In genomic region chr13:55099726-55100478, GRCm38 (mm10) we compare ENCODE assay signal across 8 mouse cellular contexts. TPM values are rescaled to one million over a fixed set of nuclear protein-coding genes. Genes with fewer than 3 reads are reported as not detected.
DNase-seq lines count a peak whose midpoint lies in the region; ATAC-seq and TF ChIP-seq lines count a peak whose summit lies in the region.

Gene Uimc1 (minus strand): TSS chr13:55100300.

- H3K27me3 ChIP-seq in G1E (ENCODE audit: insufficient read depth, low read length) = no peaks in the 10 kb centered on the region
- no peaks in the 10 kb centered on the region for H3K27me3 ChIP-seq in forebrain, embryonic 12.5 days
- no peaks in the 10 kb centered on the region for H3K27me3 ChIP-seq in heart, postnatal 0 days (ENCODE audit: control insufficient read depth, insufficient read depth, low read length)
- H3K27me3 ChIP-seq in lung, embryonic 14.5 days (ENCODE audit: insufficient read depth, low read length) = no peaks in the 10 kb centered on the region

- TF ChIP-seq CTCF in G1E (IDR thresholded peaks at IDR 0.05; ENCODE audit: low read depth, low read length) = no peak
- peak; percentile 46 for TF ChIP-seq CTCF in heart, postnatal 0 days (IDR thresholded peaks at IDR 0.05; ENCODE audit: low read depth)
- peak; percentile 43 for TF ChIP-seq CTCF in lung, embryonic 14.5 days (IDR thresholded peaks at IDR 0.05; ENCODE audit: low read depth)

- peak within 1 kb of the TSS; percentile 91 for H3K9ac ChIP-seq in forebrain, embryonic 12.5 days
- H3K9ac ChIP-seq in heart, postnatal 0 days (replicated peaks; ENCODE audit: low read depth, low read length) = peak within 1 kb of the TSS; percentile 91
- H3K9ac ChIP-seq in lung, embryonic 14.5 days = peak within 1 kb of the TSS; percentile 87

- under 1% methylated on average over 72 of the region's 81 CpGs for WGBS in forebrain, embryonic 12.5 days
- under 1% methylated on average over 56 of the region's 81 CpGs for WGBS in heart, postnatal 0 days
- WGBS in lung, embryonic 14.5 days = under 1% methylated on average over 79 of the region's 81 CpGs

- no peaks in the 10 kb centered on the region; the same call in 1 of the 2 replicates for H3K9me3 ChIP-seq in G1E (replicated peaks)
- H3K9me3 ChIP-seq in forebrain, embryonic 12.5 days = no peaks in the 10 kb centered on the region
- no peaks in the 10 kb centered on the region for H3K9me3 ChIP-seq in heart, postnatal 0 days (replicated peaks; ENCODE audit: control insufficient read depth, low read length)
- no peaks in the 10 kb centered on the region for H3K9me3 ChIP-seq in lung, embryonic 14.5 days (ENCODE audit: low read depth, low read length)

- no peaks in the 10 kb centered on the region for H3K36me3 ChIP-seq in G1E (replicated peaks)
- H3K36me3 ChIP-seq in forebrain, embryonic 12.5 days (replicated peaks) = no peaks in the 10 kb centered on the region
- no peaks in the 10 kb centered on the region for H3K36me3 ChIP-seq in heart, postnatal 0 days (replicated peaks; ENCODE audit: control insufficient read depth, insufficient read depth, low read length)
- no peaks in the 10 kb centered on the region for H3K36me3 ChIP-seq in lung, embryonic 14.5 days (ENCODE audit: insufficient read depth)

- ATAC-seq in G1E (ENCODE audit: extremely low read depth, insufficient number of reproducible peaks, low FRiP score, poor library complexity, severe bottlenecking) = peak; percentile 57
- ATAC-seq in forebrain, embryonic 12.5 days (ENCODE audit: low FRiP score) = peak; percentile 95
- ATAC-seq in heart, postnatal 0 days (ENCODE audit: insufficient read depth, low read depth) = peak; percentile 85
- peak; percentile 91 for ATAC-seq in lung, embryonic 14.5 days (ENCODE audit: insufficient read depth)
- peak; percentile 73 for ATAC-seq in neutrophil, adult 5-6 weeks (ENCODE audit: extremely low read depth, insufficient number of reproducible peaks, low FRiP score, poor library complexity, severe bottlenecking)

- no peak for TF ChIP-seq EP300 in heart, postnatal 0 days (IDR thresholded peaks at IDR 0.05; ENCODE audit: low read depth)

- peak; percentile 85 for DNase-seq in G1E (ENCODE audit: low spot score)
- peak; percentile 71 for DNase-seq in c-Kit-positive CD71-positive TER-119-positive erythroid progenitor cells, embryonic 14.5 days (ENCODE audit: low spot score)
- DNase-seq in heart, postnatal 0 days (ENCODE audit: low spot score) = peak; percentile 89
- DNase-seq in kidney, postnatal 36 days = peak; percentile 83 to 89
- DNase-seq in lung, embryonic 14.5 days = peak; percentile 95
- peak; percentile 89 for DNase-seq in testis, postnatal 14 days (ENCODE audit: low spot score)

- peak within 1 kb of the TSS; percentile 84 for H3K4me3 ChIP-seq in G1E (ENCODE audit: low read depth, low read length)
- H3K4me3 ChIP-seq in forebrain, embryonic 12.5 days (replicated peaks) = peak within 1 kb of the TSS; percentile 88
- peak within 1 kb of the TSS; percentile 93 for H3K4me3 ChIP-seq in heart, postnatal 0 days (ENCODE audit: low read depth, low read length)
- H3K4me3 ChIP-seq in lung, embryonic 14.5 days (ENCODE audit: low read depth, low read length) = peak within 1 kb of the TSS; percentile 83

- peak within 1 kb of the TSS; percentile 90 for H3K27ac ChIP-seq in forebrain, embryonic 12.5 days
- peak within 1 kb of the TSS; percentile 95 for H3K27ac ChIP-seq in heart, postnatal 0 days (ENCODE audit: low read depth)
- peak within 1 kb of the TSS; percentile 95 for H3K27ac ChIP-seq in lung, embryonic 14.5 days (ENCODE audit: low read depth)

- peak within 1 kb of the TSS; percentile 52 for H3K4me2 ChIP-seq in forebrain, embryonic 12.5 days
- H3K4me2 ChIP-seq in heart, postnatal 0 days (ENCODE audit: low read depth, low read length) = peak within 1 kb of the TSS; percentile 70
- peak within 1 kb of the TSS; percentile 79 for H3K4me2 ChIP-seq in lung, embryonic 14.5 days

- H3K4me1 ChIP-seq in G1E (ENCODE audit: insufficient read depth, low read depth, low read length) = peaks cover 23% of the 10 kb centered on the region
- peaks cover 8% of the 10 kb centered on the region for H3K4me1 ChIP-seq in forebrain, embryonic 12.5 days
- peaks cover 7% of the 10 kb centered on the region; the same call in 1 of the 2 replicates for H3K4me1 ChIP-seq in heart, postnatal 0 days (ENCODE audit: control insufficient read depth, insufficient read depth)
- H3K4me1 ChIP-seq in lung, embryonic 14.5 days (ENCODE audit: insufficient read depth) = no peaks in the 10 kb centered on the region

RNA-seq across cellular contexts. Expression of gene Uimc1, which starts in this region (rescaled TPM):
- total RNA-seq in G1E (2014; fragmentation: Nextera tagmentation) = 52.4 and 54.8 TPM in 2 replicates
- 49.3 and 55.0 TPM in 2 replicates for total RNA-seq in G1E (2017)
- 6.6 and 7.8 TPM in 2 replicates for polyA plus RNA-seq in G1E (2012)
- 25.1 and 27.4 TPM in 2 replicates for polyA plus RNA-seq in forebrain, embryonic 12.5 days (2016; fragmentation: Nextera tagmentation; extraction: Ambion mirVana)
- total RNA-seq in heart, postnatal 0 days (2014; rRNA removed; ENCODE audit: low replicate concordance) = 6.2 and 11.1 TPM in 2 replicates
- 12.5 and 13.9 TPM in 2 replicates for polyA plus RNA-seq in heart, postnatal 0 days (2015; fragmentation: Nextera tagmentation; extraction: Ambion mirVana)
- polyA plus RNA-seq in lung, embryonic 14.5 days (2014; fragmentation: Nextera tagmentation; extraction: Ambion mirVana) = 29.8 and 32.1 TPM in 2 replicates
- total RNA-seq in neutrophil, adult 5-6 weeks (2017) = 88.2 and 112 TPM in 2 replicates

Comparison
In these comparisons a context has a peak if more than half of its experiments do, and no peak if none do; other contexts are left out.
1. Peak in every context shown above with its lines: DNase-seq, ATAC-seq, H3K4me3 ChIP-seq and H3K27ac ChIP-seq.